Mouse (Mus musculus) liver, embryonic 12.5 days (tissue): ENCODE data around the gene Ctbp2. TPM values are rescaled to one million over a fixed set of nuclear protein-coding genes. Genes with fewer than 3 reads are reported as not detected.

Experiments used
- ATAC-seq: fragments of 200-750 bp; cut with Nextera tagmentation; 2 replicates; pipeline ENCODE4 v1.8.0; 2017; ENCODE audit warnings: moderate number of reproducible peaks, mild to moderate bottlenecking, moderate library complexity
- H3K27ac ChIP-seq: fragments of 300-500 bp; sonication (generic); 2 replicates; pipeline ENCODE4 v1.5.1; 2016; ENCODE audit warnings: mild to moderate bottlenecking
- H3K27me3 ChIP-seq: fragments of 300-500 bp; sonication (generic); replicated peaks from 2 replicates; pipeline ENCODE4 v1.6.1; 2016; ENCODE audit warnings: mild to moderate bottlenecking, moderate library complexity
- H3K36me3 ChIP-seq: fragments of 300-500 bp; sonication (generic); 2 replicates; pipeline ENCODE4 v1.6.1; 2016; ENCODE audit warnings: mild to moderate bottlenecking, moderate library complexity
- H3K4me1 ChIP-seq: fragments of 300-500 bp; sonication (generic); 2 replicates; pipeline ENCODE4 v1.6.1; 2016
- H3K4me2 ChIP-seq: fragments of 300-500 bp; sonication (generic); 2 replicates; pipeline ENCODE4 v1.6.1; 2016; ENCODE audit warnings: mild to moderate bottlenecking, moderate library complexity
- H3K4me3 ChIP-seq: fragments of 300-500 bp; sonication (generic); 2 replicates; pipeline ENCODE4 v1.5.1; 2016; ENCODE audit warnings: mild to moderate bottlenecking, moderate library complexity
- H3K9ac ChIP-seq: fragments of 300-500 bp; sonication (generic); 2 replicates; pipeline ENCODE4 v1.6.1; 2016; ENCODE audit warnings: mild to moderate bottlenecking, moderate library complexity
- H3K9me3 ChIP-seq: fragments of 300-500 bp; sonication (generic); replicated peaks from 2 replicates; pipeline ENCODE4 v1.6.1; 2016; ENCODE audit warnings: mild to moderate bottlenecking, moderate library complexity
- WGBS: fragments of 180-500 bp; shearing (Covaris S2); methylation state at CpG from one replicate; pipeline ENCODE4 v1.1.7; 2016; ENCODE audit not compliant: insufficient replicate concordance; 5-methylcytosine and 5-hydroxymethylcytosine counted together
- polyA plus RNA-seq: library from polyadenylated mRNA; unstranded; fragments of >200 nt; fragmentation: Nextera tagmentation; extraction: Ambion mirVana; gene quantifications from 2 replicates; pipeline ENCODE4 v1.2.1, GENCODE M21; 2016

The Ctbp2 gene
- polyA plus RNA-seq, 1 experiment from 2014 or later: 24.1 TPM

DNA sequence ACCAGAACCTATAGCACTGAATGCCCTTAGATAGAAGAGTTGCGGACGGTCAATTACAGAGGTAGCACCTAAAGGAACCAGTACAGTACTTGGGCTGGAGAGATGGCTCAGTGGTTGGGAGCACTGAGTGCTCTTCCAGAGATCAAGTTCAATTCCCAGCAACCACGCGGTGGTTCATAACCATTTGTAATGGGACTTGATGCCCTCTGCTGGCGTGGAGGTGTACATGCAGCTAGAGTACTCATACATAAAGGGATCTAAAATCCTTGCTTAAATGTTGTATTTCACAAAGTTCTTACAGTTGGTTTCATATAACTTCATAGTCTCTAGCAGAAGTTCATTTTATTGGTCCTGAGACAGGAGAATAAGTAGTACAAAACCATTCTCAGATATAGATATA, 9.4 kb upstream of the Ctbp2 start:
- H3K4me1 ChIP-seq: no peaks in the 10 kb centered on the region
- WGBS: 50% methylated on average over 5 of the region's 5 CpGs
- H3K27me3 ChIP-seq: no peaks in the 10 kb centered on the region
- no peak overlapping the region for H3K4me3 ChIP-seq
- H3K36me3 ChIP-seq: no peaks in the 10 kb centered on the region
- no peak overlapping the region for H3K9ac ChIP-seq
- no peak for ATAC-seq
- no peaks in the 10 kb centered on the region for H3K9me3 ChIP-seq
- H3K27ac ChIP-seq: no peak overlapping the region
- no peak overlapping the region for H3K4me2 ChIP-seq

DNA sequence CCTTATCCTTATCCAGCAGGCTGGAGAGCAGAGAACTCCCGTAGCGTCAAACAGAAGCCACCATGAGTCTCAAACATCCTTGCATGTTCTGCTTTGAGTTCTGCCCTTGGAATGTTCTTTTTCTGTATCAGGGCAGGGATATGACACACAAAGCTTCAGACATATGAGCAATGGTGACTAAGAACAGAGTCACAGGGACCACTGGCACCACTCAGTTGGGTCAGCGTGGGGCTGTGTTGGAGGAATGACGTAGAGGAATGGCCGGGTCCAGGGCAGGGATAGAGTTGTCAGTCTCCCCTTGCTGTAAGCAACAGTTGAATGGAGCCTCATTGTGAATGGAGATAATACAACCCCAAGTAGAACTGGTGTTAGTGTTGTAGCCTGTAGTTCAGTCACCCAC, 8.5 kb upstream of the Ctbp2 start:
- H3K9me3 ChIP-seq: no peaks in the 10 kb centered on the region
- H3K4me1 ChIP-seq: no peaks in the 10 kb centered on the region
- no peaks in the 10 kb centered on the region for H3K36me3 ChIP-seq
- H3K9ac ChIP-seq: no peak overlapping the region
- H3K27ac ChIP-seq: no peak overlapping the region
- 82% methylated on average over 5 of the region's 5 CpGs for WGBS
- H3K27me3 ChIP-seq: no peaks in the 10 kb centered on the region
- no peak for ATAC-seq
- no peak overlapping the region for H3K4me3 ChIP-seq
- H3K4me2 ChIP-seq: no peak overlapping the region

DNA sequence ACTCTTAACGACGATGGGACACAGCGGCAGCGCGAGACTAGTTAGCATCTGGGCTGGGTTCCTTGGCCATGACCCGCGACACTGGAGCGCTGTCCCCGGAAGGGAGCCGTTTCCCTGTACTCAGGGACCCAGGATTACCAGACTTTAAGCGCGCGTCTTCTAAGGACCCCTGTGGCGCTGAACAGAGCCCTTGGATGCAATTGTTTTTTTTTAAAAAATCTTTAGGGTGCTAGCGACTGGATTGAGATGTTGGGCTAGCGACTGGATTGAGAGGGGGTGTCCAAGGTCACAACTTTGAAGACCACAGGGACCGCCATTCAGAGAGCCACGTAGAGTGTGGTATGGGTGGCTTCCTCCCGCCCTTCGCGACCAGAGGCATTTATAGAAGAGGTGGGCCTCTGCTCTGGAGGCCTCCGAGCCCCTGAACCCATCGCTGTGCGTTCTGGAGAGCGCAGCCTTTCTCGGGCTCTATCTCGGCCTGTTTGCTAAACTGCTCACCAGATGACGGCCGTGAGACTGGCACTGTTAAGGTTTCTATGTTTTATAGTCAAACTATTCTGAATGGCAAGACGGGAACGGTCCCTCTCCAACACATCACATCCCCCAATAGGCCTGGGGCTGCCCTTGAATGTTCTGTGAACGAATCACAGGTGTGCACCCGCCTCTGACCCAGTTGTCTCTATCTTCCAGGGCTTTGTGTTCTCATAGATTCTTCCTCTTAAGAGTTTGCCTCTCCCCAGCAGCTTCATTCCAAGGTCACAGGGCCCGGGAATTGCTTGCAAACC, 739 bp upstream of the Ctbp2 start:
- Histone ChIP-seq H3K9me3 (no peaks in the 10 kb centered on the region), H3K9ac (peak overlapping the region; percentile 82), H3K4me1 (peaks cover 38% of the 10 kb centered on the region), H3K27me3 (peaks cover 51% of the 10 kb centered on the region), H3K4me3 (peak overlapping the region; percentile 73), H3K36me3 (no peaks in the 10 kb centered on the region), H3K27ac (peak overlapping the region; percentile 88; the same call in 1 of the 2 replicates), H3K4me2 (peak overlapping the region; percentile 98)
- no peak for ATAC-seq
- 9% methylated on average over 34 of the region's 34 CpGs for WGBS

- 3% methylated on average over 32 of the region's 53 CpGs for WGBS
- peak within 1 kb of the TSS; percentile 82 for H3K9ac ChIP-seq
- H3K4me3 ChIP-seq: peak within 1 kb of the TSS; percentile 73
- ATAC-seq: peak; percentile 49
- H3K4me1 ChIP-seq: peaks cover 39% of the 10 kb centered on the region
- peaks cover 51% of the 10 kb centered on the region for H3K27me3 ChIP-seq
- peak within 1 kb of the TSS; percentile 88 for H3K27ac ChIP-seq
- no peaks in the 10 kb centered on the region for H3K9me3 ChIP-seq
- peak within 1 kb of the TSS; percentile 98 for H3K4me2 ChIP-seq
- no peaks in the 10 kb centered on the region for H3K36me3 ChIP-seq
These were observed 733 bp downstream of the Ctbp2 start, which contains the start of gene Fgfr2 for GRCm38 (mm10) chr7:133123244-133123998. Gene Fgfr2, minus strand, starts transcription at chr7:133123350.

- WGBS: 2% methylated on average over 74 of the region's 102 CpGs
- no peak; the same call in 1 of the 2 replicates for ATAC-seq
- H3K27ac ChIP-seq: peak overlapping the region; percentile 88
These were observed 1.5 kb downstream of the Ctbp2 start for GRCm38 (mm10) chr7:133122379-133123243.

GRCm38 (mm10) chr7:133121661-133122378, 2.3 kb downstream of the Ctbp2 start:
- peak overlapping the region; percentile 82 for H3K9ac ChIP-seq
- H3K27ac ChIP-seq: peak overlapping the region; percentile 88
- no peak for ATAC-seq
- H3K4me3 ChIP-seq: peak overlapping the region; percentile 73
- WGBS: under 1% methylated on average over 65 of the region's 94 CpGs
- H3K9me3 ChIP-seq: no peaks in the 10 kb centered on the region
- peaks cover 52% of the 10 kb centered on the region for H3K4me1 ChIP-seq
- H3K36me3 ChIP-seq: no peaks in the 10 kb centered on the region
- peak overlapping the region; percentile 98 for H3K4me2 ChIP-seq
- peaks cover 46% of the 10 kb centered on the region for H3K27me3 ChIP-seq

More at GRCm38 (mm10) chr7:133122379-133123243, 1.5 kb downstream of the Ctbp2 start:
- H3K4me1 ChIP-seq: peaks cover 44% of the 10 kb centered on the region
- no peaks in the 10 kb centered on the region for H3K36me3 ChIP-seq
- H3K4me2 ChIP-seq: peak overlapping the region; percentile 98
- peaks cover 51% of the 10 kb centered on the region for H3K27me3 ChIP-seq
- peak overlapping the region; percentile 73 for H3K4me3 ChIP-seq
- peak overlapping the region; percentile 82 for H3K9ac ChIP-seq
- no peaks in the 10 kb centered on the region for H3K9me3 ChIP-seq

GRCm38 (mm10) chr7:133121080-133121607, 3.0 kb downstream of the Ctbp2 start:
- H3K4me2 ChIP-seq: peak overlapping the region; percentile 98
- no peak for ATAC-seq
- H3K36me3 ChIP-seq: no peaks in the 10 kb centered on the region
- peaks cover 58% of the 10 kb centered on the region for H3K4me1 ChIP-seq
- peak overlapping the region; percentile 73 for H3K4me3 ChIP-seq
- H3K27ac ChIP-seq: no peak overlapping the region
- H3K9me3 ChIP-seq: no peaks in the 10 kb centered on the region
- H3K27me3 ChIP-seq: peaks cover 42% of the 10 kb centered on the region
- peak overlapping the region; percentile 82 for H3K9ac ChIP-seq
- 4% methylated on average over 14 of the region's 14 CpGs for WGBS

- Histone ChIP-seq H3K27ac (no peak overlapping the region), H3K9ac (no peak overlapping the region), H3K27me3 (peaks cover 33% of the 10 kb centered on the region), H3K36me3 (no peaks in the 10 kb centered on the region), H3K9me3 (no peaks in the 10 kb centered on the region), H3K4me3 (no peak overlapping the region), H3K4me2 (peak overlapping the region; percentile 40), H3K4me1 (peaks cover 65% of the 10 kb centered on the region)
- WGBS: 37% methylated on average over 15 of the region's 15 CpGs
- no peak for ATAC-seq
These were observed 3.9 kb downstream of the Ctbp2 start for GRCm38 (mm10) chr7:133120221-133120751.

- H3K4me1 ChIP-seq: peaks cover 69% of the 10 kb centered on the region
- no peak overlapping the region for H3K4me2 ChIP-seq
- no peaks in the 10 kb centered on the region for H3K36me3 ChIP-seq
- no peak overlapping the region for H3K27ac ChIP-seq
- peaks cover 19% of the 10 kb centered on the region for H3K27me3 ChIP-seq
- H3K4me3 ChIP-seq: no peak overlapping the region
- WGBS: 42% methylated on average over 2 of the region's 2 CpGs
- ATAC-seq: no peak
- H3K9me3 ChIP-seq: no peaks in the 10 kb centered on the region
- H3K9ac ChIP-seq: no peak overlapping the region
These were observed 6.3 kb downstream of the Ctbp2 start for GRCm38 (mm10) chr7:133117815-133118214.

GRCm38 (mm10) chr7:133116542-133116941, 7.6 kb downstream of the Ctbp2 start:
- ATAC-seq: no peak
- peak overlapping the region; percentile 92 for H3K4me2 ChIP-seq
- no peak overlapping the region for H3K9ac ChIP-seq
- no peak overlapping the region; the same call in 1 of the 2 replicates for H3K4me3 ChIP-seq
- H3K9me3 ChIP-seq: no peaks in the 10 kb centered on the region
- H3K4me1 ChIP-seq: peaks cover 77% of the 10 kb centered on the region
- no peak overlapping the region for H3K27ac ChIP-seq
- peaks cover 9% of the 10 kb centered on the region for H3K27me3 ChIP-seq
- no peaks in the 10 kb centered on the region for H3K36me3 ChIP-seq
